Mouse (Mus musculus) adrenal gland, postnatal 10 days (tissue): ENCODE data around the gene Gtf2a2. TPM values are rescaled to one million over a fixed set of nuclear protein-coding genes. Genes with fewer than 3 reads are reported as not detected.
"Not testable (repeated sequence)": the region's sequence is repeated elsewhere in the genome, so short reads cannot be mapped to it uniquely, and the experiment has no call there.

Experiments used
- DNase-seq: peaks from one replicate; pipeline ENCODE4 v3.0.0; 2021; ENCODE audit warnings: mixed read lengths
- total RNA-seq, 2 experiments: library from RNA; stranded (reverse); gene quantifications; 2 replicates each; pipeline ENCODE4 v1.2.3; 2021

Gene Gtf2a2
- total RNA-seq, 2 experiments from 2014 or later, result 75.6 to 78.4 TPM

DNA sequence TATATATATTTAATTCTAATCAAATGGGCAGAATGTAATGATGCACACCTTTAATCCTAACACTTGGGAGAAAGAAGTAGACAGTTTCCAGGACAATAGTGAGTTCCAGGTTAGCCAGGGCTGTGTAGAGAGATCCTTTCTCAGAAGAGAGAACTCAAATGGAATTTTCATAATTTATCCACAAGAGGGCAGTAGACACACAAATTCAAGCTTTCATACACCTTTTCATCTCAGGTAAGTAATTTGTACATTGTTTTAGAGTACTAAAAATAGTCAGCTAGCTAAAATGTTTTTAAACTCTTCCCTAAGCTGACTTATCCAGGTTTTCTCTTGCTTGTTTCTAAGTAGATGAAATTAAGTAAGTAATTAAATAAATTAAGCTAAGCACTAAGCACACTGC lies 6.5 kb downstream of the Gtf2a2 start:
- DNase-seq, result no peak

DNA sequence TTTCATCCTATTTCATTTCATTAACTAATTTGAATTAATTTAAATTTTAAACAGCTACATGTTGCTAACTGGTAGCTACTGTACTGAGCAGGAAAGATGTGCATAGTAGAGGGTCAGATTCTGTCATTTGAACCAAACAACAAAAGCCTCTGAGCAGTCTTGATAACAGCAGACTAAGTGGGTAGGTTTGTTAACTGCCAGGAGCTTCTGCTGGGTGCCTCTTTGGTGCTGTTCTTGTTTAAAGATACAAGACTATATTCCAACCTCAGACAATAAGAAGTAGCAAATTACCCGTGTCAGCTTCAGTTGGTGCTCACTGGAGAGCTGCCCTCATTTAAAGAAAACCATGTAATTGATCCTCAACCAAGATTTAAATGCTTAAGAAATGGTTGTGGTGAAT lies 9.3 kb downstream of the Gtf2a2 start:
- DNase-seq, result no peak

DNA sequence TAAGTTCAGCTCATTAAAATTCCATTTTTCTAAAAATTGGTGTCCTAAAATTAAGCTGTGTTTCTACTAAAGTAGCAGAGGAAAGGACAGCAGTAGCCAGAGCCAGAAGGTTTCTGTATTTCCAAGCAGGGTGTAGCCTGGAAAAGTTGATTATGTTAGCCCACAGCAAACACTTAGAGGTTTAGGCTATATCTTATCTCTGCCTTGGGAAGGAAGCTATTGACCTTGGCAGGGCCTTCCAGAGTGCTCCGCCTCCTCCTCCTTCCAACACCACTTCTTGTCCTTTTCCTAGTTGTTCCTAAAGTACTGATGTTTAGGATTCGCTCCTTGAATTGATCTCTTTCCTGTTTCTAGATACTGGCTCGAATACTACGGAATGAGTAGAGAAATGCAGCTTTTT lies 9.7 kb downstream of the Gtf2a2 start:
- no peak for DNase-seq

DNA sequence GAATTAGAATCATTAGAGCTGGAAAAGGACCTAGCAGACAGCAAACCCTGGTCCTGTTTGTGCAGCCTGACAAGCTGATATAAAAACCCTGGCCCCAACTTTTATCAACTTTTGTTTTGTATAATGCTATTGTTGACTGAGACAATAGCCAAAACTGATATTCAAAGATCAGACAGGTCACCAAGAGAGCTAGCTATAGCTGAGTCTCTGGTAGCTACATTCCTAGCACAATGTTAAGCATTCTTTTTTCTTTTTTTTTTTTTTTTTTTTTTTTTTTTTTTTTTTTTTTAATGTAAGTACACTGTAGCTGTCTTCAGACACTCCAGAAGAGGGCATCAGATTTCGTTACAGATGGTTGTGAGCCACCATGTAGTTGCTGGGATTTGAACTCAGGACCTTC lies 11.3 kb downstream of the Gtf2a2 start:
- not testable (repeated sequence) for DNase-seq

DNA sequence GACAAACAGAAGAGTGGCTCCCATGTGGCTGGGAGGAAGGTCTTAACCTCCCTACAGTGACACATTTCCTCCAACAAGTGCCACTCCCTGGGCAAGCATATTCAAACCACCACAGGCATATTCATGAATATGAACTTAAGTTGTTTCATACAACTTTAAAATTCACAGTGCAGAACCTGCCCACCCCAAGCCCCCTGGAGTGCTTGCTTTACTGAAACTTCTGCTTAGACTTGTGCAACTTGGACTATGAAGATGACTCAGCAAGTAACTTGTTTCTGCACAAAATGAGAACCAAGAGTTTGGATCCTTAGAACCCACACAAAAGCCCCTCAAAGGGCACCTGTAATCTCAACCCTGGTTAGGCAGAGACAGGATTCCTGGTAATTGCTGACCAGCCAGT lies 12.3 kb downstream of the Gtf2a2 start:
- no peak for DNase-seq

DNA sequence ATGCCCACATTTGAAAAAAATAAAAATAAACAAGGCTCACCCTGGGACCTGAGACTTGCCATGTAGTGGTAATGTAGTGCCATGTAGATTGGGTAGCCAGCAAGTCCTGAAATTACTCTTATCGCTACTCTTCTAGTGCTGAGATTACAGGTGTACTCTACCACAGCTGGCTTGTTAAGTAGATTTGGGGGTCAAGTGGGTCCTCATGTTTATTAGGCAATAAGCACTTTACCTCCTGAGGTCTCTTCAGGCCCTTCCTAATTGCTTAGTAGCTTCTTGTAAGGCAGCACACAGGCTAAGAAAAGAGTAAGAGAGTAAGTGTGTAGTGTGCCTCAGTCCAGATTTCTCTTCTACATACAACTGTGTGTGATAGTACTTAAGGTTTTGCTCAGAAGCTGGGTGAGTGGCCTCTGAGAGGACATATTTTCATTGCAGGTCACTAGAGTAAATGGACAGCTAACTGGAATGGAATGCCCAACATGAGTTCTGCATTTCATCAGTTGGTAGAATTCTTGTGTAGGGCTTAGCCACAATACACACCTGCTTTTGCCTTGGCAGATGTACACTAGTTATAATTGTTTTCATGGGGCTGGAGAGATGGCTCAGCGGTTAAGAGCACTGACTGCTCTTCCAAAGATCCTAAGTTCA lies 13.1 kb downstream of the Gtf2a2 start:
- DNase-seq, result no peak

DNA sequence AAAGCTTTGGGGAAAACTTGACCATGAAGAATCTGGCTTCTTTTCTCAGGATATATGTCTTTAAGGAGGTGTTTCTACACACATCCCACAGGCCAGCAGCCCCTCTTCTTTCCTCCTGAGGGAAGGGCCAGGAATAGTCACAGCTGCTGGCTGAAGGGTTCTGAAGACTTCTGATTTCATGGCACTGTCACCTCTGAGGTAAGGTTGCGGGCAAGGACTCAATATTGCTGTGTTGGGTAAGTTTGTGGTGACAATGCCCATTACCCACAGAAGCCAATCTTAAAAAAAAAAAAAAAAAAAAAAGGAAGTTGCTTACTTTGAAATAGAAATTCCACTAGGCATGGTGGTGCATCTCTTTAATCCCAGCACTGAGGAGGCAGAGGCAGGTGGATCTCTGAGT lies 19.8 kb downstream of the Gtf2a2 start:
- no peak for DNase-seq

- no peak for DNase-seq
Observed at GRCm38 (mm10) chr9:70033056-70033455, 20.7 kb downstream of the Gtf2a2 start.

DNA sequence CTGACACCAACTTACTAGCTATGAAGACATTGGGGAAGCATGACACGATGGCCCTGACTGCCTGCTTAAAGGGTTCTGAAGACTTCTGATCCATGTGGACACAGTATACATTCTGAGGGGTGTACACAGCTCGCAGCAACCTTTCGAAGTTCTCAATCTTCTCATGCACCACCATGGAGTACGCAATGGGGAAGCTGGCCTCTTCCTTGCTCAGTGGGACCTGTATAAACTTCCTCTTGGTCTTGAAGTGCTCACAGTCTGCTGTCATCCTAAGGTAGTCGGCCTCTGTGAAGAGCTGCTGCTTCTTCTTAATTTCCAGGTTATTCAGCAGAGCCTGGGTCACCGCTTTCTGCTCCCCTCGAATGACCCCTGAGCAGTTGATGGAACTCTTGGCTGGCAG lies 22.4 kb downstream of the Gtf2a2 start:
- no peak for DNase-seq

- no peak for DNase-seq
Observed at GRCm38 (mm10) chr9:70036646-70037045, 24.3 kb downstream of the Gtf2a2 start.

DNA sequence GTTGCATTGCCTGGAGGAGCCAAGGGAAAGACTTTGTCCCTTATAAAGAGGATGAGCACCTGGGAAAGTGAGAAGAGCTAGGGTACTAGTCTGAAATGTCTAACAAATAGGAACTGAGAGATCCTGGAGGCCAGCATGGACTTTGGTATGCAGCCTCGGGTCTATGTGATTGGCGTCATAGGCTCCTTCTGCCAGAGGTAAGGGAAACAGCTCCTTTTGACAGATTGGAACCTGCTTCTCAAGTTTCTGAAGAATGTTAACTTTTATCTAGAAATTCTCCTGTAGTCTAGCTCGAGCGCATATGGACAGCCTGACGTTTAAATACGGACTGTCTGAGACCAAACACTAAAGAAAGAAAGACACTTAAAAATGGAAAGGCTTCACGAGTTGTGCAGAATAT lies 25.6 kb downstream of the Gtf2a2 start, which contains the start of gene Gcnt3:
TSS of gene Gcnt3 (minus strand) at position 101 of the 400 bp plus-strand sequence.
- DNase-seq, result no peak

DNA sequence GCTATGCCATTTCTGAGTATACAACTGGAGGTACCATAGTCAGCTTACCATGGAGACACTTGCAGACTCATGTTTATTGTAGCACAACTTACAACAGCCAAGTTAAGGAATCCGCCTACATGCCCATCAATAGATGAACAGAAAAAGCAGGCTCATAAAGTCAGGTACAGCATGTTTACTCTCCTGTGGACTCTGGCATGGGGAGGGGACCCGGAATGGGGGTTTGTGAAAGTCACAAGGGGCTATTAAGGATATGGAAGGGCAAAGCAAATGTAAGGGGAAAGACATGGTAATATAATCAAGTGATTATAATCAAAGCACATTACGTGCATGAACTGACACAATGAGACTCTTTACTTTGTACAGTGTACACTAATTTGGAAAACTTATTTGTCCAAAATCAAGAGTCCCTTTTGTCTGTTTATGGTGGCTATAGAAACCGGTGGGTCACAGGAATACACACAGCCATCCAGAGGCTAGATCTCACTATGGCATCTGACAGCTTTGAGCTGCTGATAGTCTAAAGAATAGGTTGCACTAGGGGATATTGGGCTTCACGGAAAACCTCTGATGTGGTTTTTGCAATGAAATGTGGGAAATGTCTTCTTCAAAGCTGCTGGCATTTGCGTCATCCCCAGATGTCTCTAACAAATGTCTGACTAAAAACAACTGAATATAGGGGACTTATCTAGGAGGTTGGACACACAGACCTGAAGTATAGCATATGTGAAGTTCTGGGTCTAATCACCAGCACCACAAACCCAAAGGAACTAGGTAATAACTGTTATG lies 27.4 kb downstream of the Gtf2a2 start:
- DNase-seq, result no peak

- DNase-seq, result no peak
Observed at GRCm38 (mm10) chr9:70040570-70040969, 28.2 kb downstream of the Gtf2a2 start.

GRCm38 (mm10) chr9:70042137-70042536 lies 29.8 kb downstream of the Gtf2a2 start:
- no peak for DNase-seq

- no peak for DNase-seq
Observed at GRCm38 (mm10) chr9:70042935-70043334, 30.6 kb downstream of the Gtf2a2 start.

- DNase-seq, result no peak
Observed at GRCm38 (mm10) chr9:70044865-70045264, 32.5 kb downstream of the Gtf2a2 start.

- no peak for DNase-seq
Observed at GRCm38 (mm10) chr9:70046255-70046654, 33.9 kb downstream of the Gtf2a2 start.

- DNase-seq, result no peak
Observed at GRCm38 (mm10) chr9:70047839-70048238, 35.5 kb downstream of the Gtf2a2 start.

GRCm38 (mm10) chr9:70048280-70048679 lies 35.9 kb downstream of the Gtf2a2 start:
- no peak for DNase-seq

- DNase-seq, result peak; percentile 60
Observed at GRCm38 (mm10) chr9:70048751-70049415, 36.5 kb downstream of the Gtf2a2 start.

GRCm38 (mm10) chr9:70049416-70049783 lies 37.0 kb downstream of the Gtf2a2 start:
- DNase-seq, result no peak

DNA sequence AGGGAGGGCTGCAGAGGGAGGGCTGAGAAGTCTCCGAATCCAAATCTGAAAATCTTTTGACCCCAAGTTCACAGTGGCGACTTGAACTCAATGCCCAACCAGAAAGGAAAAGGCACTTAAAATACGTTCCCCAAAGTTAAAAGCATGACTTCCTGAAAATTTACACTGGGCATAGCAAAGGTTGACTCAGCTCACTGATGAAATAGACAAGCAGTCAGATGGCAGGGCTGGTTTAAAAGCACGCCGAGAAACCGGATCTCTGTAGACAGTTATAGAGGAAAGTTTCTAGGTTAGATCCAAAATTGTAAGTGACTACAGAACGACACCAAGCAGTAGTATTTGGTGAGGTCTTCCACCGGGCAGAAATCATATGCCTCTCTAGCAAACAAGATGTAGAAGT lies 37.5 kb downstream of the Gtf2a2 start:
- no peak for DNase-seq

DNA sequence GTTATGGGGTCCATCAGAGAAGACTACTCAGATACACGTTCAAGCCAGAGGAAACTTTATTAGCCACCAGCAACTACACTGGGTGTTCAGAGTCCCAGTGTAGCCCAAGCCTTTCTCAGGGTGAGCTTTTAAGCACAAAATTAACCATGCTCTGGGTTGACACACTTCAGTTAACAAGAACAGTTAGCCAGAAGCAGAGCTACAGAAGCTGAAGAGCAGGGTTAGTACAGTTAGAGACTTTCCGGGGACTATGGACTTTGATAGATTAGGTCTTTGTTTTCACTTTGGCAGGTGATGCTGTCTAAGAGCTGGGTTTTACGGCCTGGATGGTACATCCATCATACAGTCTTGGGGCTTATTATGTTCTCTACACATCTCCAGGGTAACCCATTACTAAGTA lies 40.4 kb downstream of the Gtf2a2 start:
- DNase-seq, result no peak
